ENCODE assay signal across 8 mouse cellular contexts in genomic region chr2:117249255-117250000, GRCm38 (mm10). TPM values are rescaled to one million over a fixed set of nuclear protein-coding genes. Genes with fewer than 3 reads are reported as not detected.
A peak's percentile ranks its signal among the peaks of the same experiment; 100 is the strongest.
DNase-seq lines count a peak whose midpoint lies in the region; ATAC-seq lines count a peak whose summit lies in the region.

TSS of gene Fam98b (plus strand) at chr2:117249739.

- DNase-seq in adipocyte (ENCODE audit: low spot score) = peak; percentile 94
- peak; percentile 93 for DNase-seq in embryo, embryonic 10 days (ENCODE audit: low spot score)
- peak; percentile 86 for DNase-seq in gastrocnemius, postnatal 10 days
- DNase-seq in induced T-regulatory cell, adult 2 months (ENCODE audit: low read depth) = peak; percentile 98
- DNase-seq in left cerebral cortex, adult 9 months (ENCODE audit: low spot score in 2 of 2) = peak; percentile 67 to 89
- peak; percentile 86 for DNase-seq in right cerebral cortex, postnatal 14 days
- peak; percentile 89 to 90 for DNase-seq in urinary bladder, postnatal 36 days (ENCODE audit: low spot score in 2 of 2)

- peak; percentile 94 for ATAC-seq in megakaryocyte progenitor cell, adult 5-6 weeks (replicated peaks; ENCODE audit: poor library complexity)

RNA-seq across cellular contexts. Expression of gene Fam98b, which starts in this region (rescaled TPM):
- total RNA-seq in gastrocnemius, postnatal 10 days (2021) = 10 to 100 TPM; 22.2 to 23.8 TPM
- total RNA-seq in megakaryocyte progenitor cell, adult 5-6 weeks (2015) = 40.8 and 43.5 TPM in 2 replicates
- total RNA-seq in megakaryocyte progenitor cell, adult 5-6 weeks (2017) = 15.8 and 19.1 TPM in 2 replicates

Comparison
In these comparisons a context has a peak if more than half of its experiments do, and no peak if none do; other contexts are left out.
1. Peak in every context shown above with its lines: DNase-seq and ATAC-seq.